In the genomic region with DNA sequence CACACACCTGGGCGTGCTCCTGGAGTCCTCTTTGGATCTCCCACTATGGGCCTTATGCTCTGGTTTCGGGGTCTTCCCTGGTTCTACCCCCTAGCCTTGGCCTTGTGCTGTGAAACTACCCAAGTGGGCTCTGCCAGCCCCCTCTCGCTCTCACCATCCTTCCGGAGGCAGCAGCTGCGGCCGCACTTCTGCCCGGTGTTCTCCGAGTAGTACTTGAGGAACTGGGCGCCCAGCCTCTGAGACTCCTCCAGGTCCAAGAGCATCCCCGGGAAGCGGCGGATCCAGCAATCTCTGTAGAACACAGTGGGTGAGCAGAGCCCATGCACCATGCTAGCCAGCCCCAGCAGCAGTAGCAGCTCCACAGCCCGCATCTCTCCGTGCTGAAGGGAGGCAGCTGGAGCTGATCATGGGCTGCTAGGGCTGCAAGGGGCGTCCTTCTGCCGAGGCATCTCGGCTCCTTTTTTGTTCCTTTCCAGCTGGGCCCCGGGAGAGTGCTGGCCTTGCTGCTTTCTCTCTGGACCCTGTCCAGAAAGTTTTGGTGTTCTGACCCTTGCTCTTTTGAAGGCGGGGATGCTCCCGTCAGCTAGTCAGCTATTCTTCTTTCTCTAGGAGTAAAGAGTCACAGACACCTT, we compare ENCODE assay signal across 8 mouse cellular contexts. TPM values are rescaled to one million over a fixed set of nuclear protein-coding genes. Genes with fewer than 3 reads are reported as not detected.
DNase-seq lines count a peak whose midpoint lies in the region; ATAC-seq and TF ChIP-seq lines count a peak whose summit lies in the region.

Gene Mansc4 (minus strand): TSS at position 439 of the 632 bp plus-strand sequence.

- no peak for TF ChIP-seq CTCF in gastrocnemius, adult 2 months (IDR thresholded peaks at IDR 0.05)

- no peaks in the 10 kb centered on the region for H3K27me3 ChIP-seq in forebrain, embryonic 14.5 days (replicated peaks; ENCODE audit: control insufficient read depth, insufficient read depth, low read length)
- H3K27me3 ChIP-seq in hindbrain, embryonic 14.5 days (ENCODE audit: control insufficient read depth, insufficient read depth, low read length): no peaks in the 10 kb centered on the region
- no peaks in the 10 kb centered on the region for H3K27me3 ChIP-seq in limb, embryonic 15.5 days

- WGBS in forebrain, embryonic 14.5 days: 4% methylated on average over 20 of the region's 20 CpGs
- WGBS in hindbrain, embryonic 14.5 days: 8% methylated on average over 20 of the region's 20 CpGs
- 8% methylated on average over 20 of the region's 20 CpGs for WGBS in limb, embryonic 15.5 days

- peak within 1 kb of the TSS; percentile 59 for H3K9ac ChIP-seq in forebrain, embryonic 14.5 days (ENCODE audit: low read length)
- peak within 1 kb of the TSS; percentile 45 for H3K9ac ChIP-seq in hindbrain, embryonic 14.5 days
- H3K9ac ChIP-seq in limb, embryonic 15.5 days: 0 out of 2 replicates have a peak within 1 kb of the TSS, but pooled peaks have one; percentile 10

- DNase-seq in gastrocnemius, adult 2 months: peak; percentile 34
- no peak for DNase-seq in gastrocnemius, adult 8-10 months (ENCODE audit: low spot score in 2 of 2)
- DNase-seq in forebrain, embryonic 14.5 days (ENCODE audit: low spot score): peak; percentile 48
- DNase-seq in hindbrain, embryonic 14.5 days (ENCODE audit: low spot score): peak; percentile 33
- DNase-seq in ovary, adult 18-20 months (ENCODE audit: low spot score): peak; percentile 47
- no peak for DNase-seq in left cerebral cortex, postnatal 14 days (ENCODE audit: low spot score in 2 of 2)
- DNase-seq in cerebellum, postnatal 25 days: no peak

- peak within 1 kb of the TSS; percentile 55 for H3K4me2 ChIP-seq in forebrain, embryonic 14.5 days (ENCODE audit: low read length)
- H3K4me2 ChIP-seq in hindbrain, embryonic 14.5 days (replicated peaks): peak within 1 kb of the TSS; percentile 57
- H3K4me2 ChIP-seq in limb, embryonic 15.5 days: peak within 1 kb of the TSS; percentile 46

- peak within 1 kb of the TSS; percentile 13; the same call in 1 of the 2 replicates for H3K4me3 ChIP-seq in gastrocnemius, adult 2 months
- H3K4me3 ChIP-seq in forebrain, embryonic 14.5 days (ENCODE audit: low read depth, low read length): peak within 1 kb of the TSS; percentile 12
- H3K4me3 ChIP-seq in hindbrain, embryonic 14.5 days (replicated peaks; ENCODE audit: low read length): peak within 1 kb of the TSS; percentile 23
- H3K4me3 ChIP-seq in limb, embryonic 15.5 days: peak within 1 kb of the TSS; percentile 21

- intact Hi-C loops in gastrocnemius, adult 2 months (cut with DNase I): no loop called here
- intact Hi-C loops in left cerebral cortex, postnatal 14 days (cut with DNase I): no loop called here

- H3K36me3 ChIP-seq in forebrain, embryonic 14.5 days (ENCODE audit: control insufficient read depth, insufficient read depth, low read length): no peaks in the 10 kb centered on the region
- no peaks in the 10 kb centered on the region for H3K36me3 ChIP-seq in hindbrain, embryonic 14.5 days (replicated peaks; ENCODE audit: control insufficient read depth, insufficient read depth)
- no peaks in the 10 kb centered on the region for H3K36me3 ChIP-seq in limb, embryonic 15.5 days

- no peak within 1 kb of the TSS for H3K27ac ChIP-seq in gastrocnemius, adult 2 months
- H3K27ac ChIP-seq in forebrain, embryonic 14.5 days (ENCODE audit: low read depth, low read length): no peak within 1 kb of the TSS
- H3K27ac ChIP-seq in hindbrain, embryonic 14.5 days: no peak within 1 kb of the TSS
- no peak within 1 kb of the TSS for H3K27ac ChIP-seq in limb, embryonic 15.5 days

- no peaks in the 10 kb centered on the region for H3K9me3 ChIP-seq in forebrain, embryonic 14.5 days (replicated peaks; ENCODE audit: control insufficient read depth, low read length)
- no peaks in the 10 kb centered on the region for H3K9me3 ChIP-seq in hindbrain, embryonic 14.5 days (ENCODE audit: control insufficient read depth, low read length)
- no peaks in the 10 kb centered on the region for H3K9me3 ChIP-seq in limb, embryonic 15.5 days

- H3K4me1 ChIP-seq in forebrain, embryonic 14.5 days (ENCODE audit: control insufficient read depth, insufficient read depth, low read length): peaks cover 10% of the 10 kb centered on the region
- peaks cover 14% of the 10 kb centered on the region for H3K4me1 ChIP-seq in hindbrain, embryonic 14.5 days (replicated peaks; ENCODE audit: control insufficient read depth, insufficient read depth, low read length)
- peaks cover 15% of the 10 kb centered on the region for H3K4me1 ChIP-seq in limb, embryonic 15.5 days

- ATAC-seq in forebrain, embryonic 14.5 days: peak; percentile 28; the same call in 1 of the 2 replicates
- peak; percentile 14; the same call in 1 of the 2 replicates for ATAC-seq in hindbrain, embryonic 14.5 days (ENCODE audit: low FRiP score)
- no peak for ATAC-seq in limb, embryonic 15.5 days (ENCODE audit: insufficient number of reproducible peaks, low FRiP score, low TSS enrichment, low read depth)

RNA-seq across cellular contexts. Expression of gene Mansc4, which starts in this region (rescaled TPM):
- not detected for total RNA-seq in gastrocnemius, adult 2 months (2021)
- under 1 TPM in 2 of 4 experiments, not detected in 2; 0.27 to 0.29 TPM for total RNA-seq in gastrocnemius, adult 8-10 months (2022)
- polyA plus RNA-seq in forebrain, embryonic 14.5 days (2014; fragmentation: Nextera tagmentation; extraction: Ambion mirVana): 0.56 and 0.91 TPM in 2 replicates
- polyA plus RNA-seq in hindbrain, embryonic 14.5 days (2014; fragmentation: Nextera tagmentation; extraction: Ambion mirVana): 0.43 and 1.4 TPM in 2 replicates
- 0.77 and 0.82 TPM in 2 replicates for polyA plus RNA-seq in limb, embryonic 15.5 days (2015; fragmentation: Nextera tagmentation; extraction: Ambion mirVana)
- under 1 TPM; 0.53 to 0.70 TPM for total RNA-seq in left cerebral cortex, postnatal 14 days (2021)

Comparison
In these comparisons a context has a peak if more than half of its experiments do, and no peak if none do; other contexts are left out.
1. Peak in DNase-seq and H3K4me3 ChIP-seq in gastrocnemius, adult 2 months; RNA of the gene not detected or under 1 TPM.
2. Peak in DNase-seq, ATAC-seq, H3K4me3 ChIP-seq, H3K9ac ChIP-seq and H3K4me2 ChIP-seq in forebrain, embryonic 14.5 days; RNA of the gene not detected or under 1 TPM.
3. DNase-seq: peak in hindbrain, embryonic 14.5 days (single experiment) and ovary, adult 18-20 months (single experiment); none in gastrocnemius, adult 8-10 months (0 of 2), left cerebral cortex, postnatal 14 days (0 of 2) and cerebellum, postnatal 25 days (0 of 2).
4. Peak in every context shown above with its lines, with median percentiles within 50 percentile points of each other: H3K4me3 ChIP-seq, H3K4me2 ChIP-seq and H3K9ac ChIP-seq.